Mouse (Mus musculus): ENCODE results near the gene Pip4k2c.

DNA sequence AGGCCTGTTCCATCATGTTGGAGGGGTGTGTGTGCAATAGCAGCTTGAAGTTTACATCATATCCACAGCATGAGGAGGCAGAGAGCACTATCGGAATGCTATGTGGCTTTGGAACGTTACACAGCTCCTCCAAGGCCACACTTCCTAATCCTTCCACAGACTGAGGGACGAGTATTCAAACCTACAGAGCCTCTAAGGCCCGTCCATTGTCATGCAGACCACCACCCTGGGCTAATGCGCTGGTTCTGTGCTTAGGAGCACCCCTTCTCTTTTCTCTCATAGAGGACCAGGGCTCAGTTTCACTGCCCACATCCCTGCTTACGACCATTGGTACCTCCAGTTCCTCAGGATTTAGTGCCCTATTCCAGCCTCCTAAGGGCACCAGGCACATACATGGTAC, 13.8 kb upstream of the Pip4k2c start:
- TF ChIP-seq POLR2A (IDR thresholded peaks at IDR 0.05; ENCODE audit: borderline replicate concordance, extremely low read depth, insufficient read depth, insufficient read length, poor library complexity, severe bottlenecking), result no peak
- no peak for TF ChIP-seq CTCF (IDR thresholded peaks at IDR 0.05; ENCODE audit: borderline replicate concordance, extremely low read depth, insufficient read depth, insufficient read length)
